In genomic region chr7:142532671-142533058, GRCm38 (mm10) we compare ENCODE assay signal across 8 mouse cellular contexts. TPM values are rescaled to one million over a fixed set of nuclear protein-coding genes. Genes with fewer than 3 reads are reported as not detected.
A peak's percentile ranks its signal among the peaks of the same experiment; 100 is the strongest.
DNase-seq lines count a peak whose midpoint lies in the region.

Gene Mrpl23, plus strand, starts transcription at chr7:142532686.

- peaks cover 5% of the 10 kb centered on the region for H3K4me1 ChIP-seq in brown adipose tissue, adult 24 weeks (ENCODE audit: control insufficient read depth, insufficient read depth, insufficient read length, low read length)

- H3K27ac ChIP-seq in brown adipose tissue, adult 24 weeks (replicated peaks; ENCODE audit: low read depth, low read length): peak within 1 kb of the TSS; percentile 2; the same call in 1 of the 2 replicates

- intact Hi-C loops in heart, postnatal 25 days (cut with DNase I): no loop called here

- peak; percentile 6 for DNase-seq in layer of hippocampus, adult 9-10 months (ENCODE audit: low spot score)
- DNase-seq in layer of hippocampus, adult 9-11 months: no peak
- no peak for DNase-seq in heart, postnatal 25 days (ENCODE audit: low spot score)
- peak; percentile 7 for DNase-seq in lung, postnatal 25 days (ENCODE audit: low spot score)
- no peak for DNase-seq in MN1 (ENCODE audit: low spot score)
- no peak for DNase-seq in c-Kit-positive CD71-positive TER-119-positive erythroid progenitor cells, embryonic 14.5 days (ENCODE audit: low spot score)
- no peak for DNase-seq in yolk sac, embryonic 10.5 days (ENCODE audit: low spot score)

- peak within 1 kb of the TSS; percentile 66 for H3K4me3 ChIP-seq in brown adipose tissue, adult 24 weeks (ENCODE audit: insufficient read depth, low read depth, low read length)

RNA-seq across cellular contexts. Expression of gene Mrpl23, which starts in this region (rescaled TPM):
- 3.6 and 8.8 TPM in 2 replicates for polyA plus RNA-seq in brown adipose tissue, adult 24 weeks (2012; ENCODE audit: insufficient read depth, insufficient read length, missing spikeins)
- total RNA-seq in heart, postnatal 25 days (2021): 10 to 100 TPM; 16.1 to 39.0 TPM

Comparison
In these comparisons a context has a peak if more than half of its experiments do, and no peak if none do; other contexts are left out.
1. DNase-seq: peak in layer of hippocampus, adult 9-10 months (single experiment) and lung, postnatal 25 days (single experiment); none in layer of hippocampus, adult 9-11 months (single experiment), heart, postnatal 25 days (single experiment), MN1 (single experiment), c-Kit-positive CD71-positive TER-119-positive erythroid progenitor cells, embryonic 14.5 days (single experiment) and yolk sac, embryonic 10.5 days (single experiment).